Mouse (Mus musculus) adrenal gland, adult 8-10 months (tissue): ENCODE results near the gene Fyn. TPM values are rescaled to one million over a fixed set of nuclear protein-coding genes. Genes with fewer than 3 reads are reported as not detected.

Source experiments
- DNase-seq: peaks from one replicate; pipeline ENCODE4 v3.0.0; 2022
- total RNA-seq, 4 experiments: library from RNA; stranded (reverse); gene quantifications; 2 replicates each; pipeline ENCODE4 v1.2.4; 2022

The Fyn gene
- total RNA-seq, 4 experiments from 2014 or later, result 42.7 to 61.7 (median 54.9) TPM

- no peak for DNase-seq
Measured at GRCm38 (mm10) chr10:39445870-39446269, 77.2 kb downstream of the Fyn start.

- DNase-seq, result no peak
Measured at GRCm38 (mm10) chr10:39446706-39447105, 78.1 kb downstream of the Fyn start.

GRCm38 (mm10) chr10:39449179-39449578 is 80.5 kb downstream of the Fyn start:
- DNase-seq, result no peak

GRCm38 (mm10) chr10:39450356-39450755 is 81.7 kb downstream of the Fyn start:
- DNase-seq, result no peak

- DNase-seq, result no peak
Measured at GRCm38 (mm10) chr10:39451065-39451464, 82.4 kb downstream of the Fyn start.

GRCm38 (mm10) chr10:39451918-39452624 is 83.4 kb downstream of the Fyn start:
- DNase-seq, result no peak

GRCm38 (mm10) chr10:39455344-39455743 is 86.7 kb downstream of the Fyn start:
- no peak for DNase-seq

- no peak for DNase-seq
Measured at GRCm38 (mm10) chr10:39455857-39456620, 87.4 kb downstream of the Fyn start.

- DNase-seq, result no peak
Measured at GRCm38 (mm10) chr10:39456776-39457175, 88.1 kb downstream of the Fyn start.

GRCm38 (mm10) chr10:39457281-39457680 is 88.6 kb downstream of the Fyn start:
- no peak for DNase-seq

GRCm38 (mm10) chr10:39458766-39459699 is 90.4 kb downstream of the Fyn start:
- peak; percentile 56 for DNase-seq

GRCm38 (mm10) chr10:39460621-39461020 is 92.0 kb downstream of the Fyn start:
- DNase-seq, result no peak

GRCm38 (mm10) chr10:39461909-39462308 is 93.3 kb downstream of the Fyn start:
- DNase-seq, result no peak

- no peak for DNase-seq
Measured at GRCm38 (mm10) chr10:39462711-39463110, 94.1 kb downstream of the Fyn start.

- no peak for DNase-seq
Measured at GRCm38 (mm10) chr10:39464383-39464782, 95.7 kb downstream of the Fyn start.

- no peak for DNase-seq
Measured at GRCm38 (mm10) chr10:39467317-39467716, 98.7 kb downstream of the Fyn start.

GRCm38 (mm10) chr10:39467821-39468220 is 99.2 kb downstream of the Fyn start:
- DNase-seq, result no peak

- DNase-seq, result no peak
Measured at GRCm38 (mm10) chr10:39468576-39468975, 99.9 kb downstream of the Fyn start.

GRCm38 (mm10) chr10:39469341-39469740 is 100.7 kb downstream of the Fyn start:
- no peak for DNase-seq

- DNase-seq, result peak; percentile 46
Measured at GRCm38 (mm10) chr10:39470321-39470720, 101.7 kb downstream of the Fyn start.

GRCm38 (mm10) chr10:39471040-39471713 is 102.5 kb downstream of the Fyn start:
- DNase-seq, result no peak
